Mouse (Mus musculus) olfactory bulb, adult 2 months (tissue): Measurements from ENCODE around the gene Unc13d.
"Not testable (repeated sequence)": the region's sequence is repeated elsewhere in the genome, so short reads cannot be mapped to it uniquely, and the experiment has no call there.

Source experiments
- CTCF ChIP-seq: fragments of 200-500 bp; IDR thresholded peaks from 2 replicates; pipeline ENCODE4 v1.5.1; 2012; ENCODE audit warnings: low read depth, mild to moderate bottlenecking, low read length, moderate library complexity; ENCODE audit not compliant: insufficient read depth
- POLR2A ChIP-seq: fragments of 200-500 bp; IDR thresholded peaks from 2 replicates; pipeline ENCODE4 v1.6.1; 2012; ENCODE audit warnings: mild to moderate bottlenecking, low read depth, low read length, moderate library complexity; ENCODE audit not compliant: insufficient read depth

- not testable (repeated sequence) for TF ChIP-seq CTCF, POLR2A
These were observed 15.2 kb upstream of the Unc13d start for GRCm38 (mm10) chr11:116092959-116093358.
